Comparison of ENCODE assay signal across 28 mouse cellular contexts in genomic region chr2:130129687-130130086, GRCm38 (mm10). TPM values are rescaled to one million over a fixed set of nuclear protein-coding genes. Genes with fewer than 3 reads are reported as not detected.
DNase-seq lines count a peak whose midpoint lies in the region; ATAC-seq and TF ChIP-seq lines count a peak whose summit lies in the region.
"Had no signal": no experiment of that assay in that cellular context is flagged by ENCODE, and none has a peak within 500 bp of the region (broad histone marks: within the 10 kb centered on the region; RNA-seq: fewer than 3 reads in every experiment).

No protein-coding gene starts in this region.

- DNase-seq in 416B (ENCODE audit: low read depth): peak; percentile 31
- DNase-seq in MEL (ENCODE audit: low read depth, low spot score): peak; percentile 44
- no peak for DNase-seq in urinary bladder, postnatal 25 days (ENCODE audit: low spot score)
- no peak for DNase-seq in hindbrain, postnatal 0 days (ENCODE audit: low spot score)
- DNase-seq: adrenal gland, postnatal 25 days; cerebellum, adult 2 months; cerebellum, postnatal 10 days; embryo, embryonic 11 days; forebrain, postnatal 0 days; gastrocnemius, postnatal 14 days had no signal

- no peak overlapping the region for H3K9ac ChIP-seq in MEL (ENCODE audit: control insufficient read depth, low read depth, low read length, poor library complexity, severe bottlenecking)
- no peak overlapping the region for H3K9ac ChIP-seq in hindbrain, postnatal 0 days (replicated peaks; ENCODE audit: low read length)
- H3K9ac ChIP-seq: embryonic facial prominence, embryonic 12.5 days; forebrain, embryonic 13.5 days; forebrain, postnatal 0 days; heart, embryonic 12.5 days; hindbrain, embryonic 12.5 days had no signal

- WGBS in hindbrain, postnatal 0 days: 87% methylated on average over 1 of the region's 1 CpGs

- no peak for TF ChIP-seq CTCF in MEL (IDR thresholded peaks at IDR 0.05 in 2 of 3, conservative IDR thresholded peaks at IDR 0.05 in 1 of 3; ENCODE audit: control insufficient read depth in 1 of 3, insufficient read depth in 1 of 3, low read depth in 2 of 3, low read length in 3 of 3, poor library complexity in 1 of 3, severe bottlenecking in 1 of 3)
- no peak for TF ChIP-seq CTCF in hindbrain, postnatal 0 days (IDR thresholded peaks at IDR 0.05; ENCODE audit: low read depth)

- peak; percentile 90 for ATAC-seq in granulocyte monocyte progenitor cell, adult 5-6 weeks (replicated peaks; ENCODE audit: poor library complexity, severe bottlenecking)
- ATAC-seq in megakaryocyte progenitor cell, adult 5-6 weeks (replicated peaks; ENCODE audit: poor library complexity): peak; percentile 74
- ATAC-seq in erythroblast, adult 5-6 weeks (replicated peaks; ENCODE audit: low FRiP score, poor library complexity, severe bottlenecking): no peak
- no peak for ATAC-seq in hindbrain, postnatal 0 days
- ATAC-seq: activated CD4-positive, CD25-positive, alpha-beta regulatory T cell, adult 4 months; forebrain, embryonic 13.5 days; forebrain, postnatal 0 days; hindbrain, embryonic 16.5 days; Patski had no signal

- H3K79me2 ChIP-seq in MEL (ENCODE audit: control insufficient read depth, insufficient read depth, low read length, poor library complexity): no peaks in the 10 kb centered on the region

- no peaks in the 10 kb centered on the region for H3K36me3 ChIP-seq in MEL (ENCODE audit: control insufficient read depth in 1 of 2, insufficient read depth in 2 of 2, low read length in 2 of 2)
- H3K36me3 ChIP-seq in hindbrain, postnatal 0 days (ENCODE audit: insufficient read depth, low read length): no peaks in the 10 kb centered on the region
- H3K36me3 ChIP-seq: embryonic facial prominence, embryonic 12.5 days; G1E; heart, embryonic 12.5 days; hindbrain, embryonic 12.5 days had no signal

- no peak for TF ChIP-seq RAD21 in MEL (IDR thresholded peaks at IDR 0.05; ENCODE audit: low read depth, low read length)

- no peak overlapping the region for H3K27ac ChIP-seq in MEL (ENCODE audit: control insufficient read depth, low read depth, low read length)
- no peak overlapping the region for H3K27ac ChIP-seq in hindbrain, postnatal 0 days
- H3K27ac ChIP-seq: embryonic facial prominence, embryonic 12.5 days; forebrain, embryonic 13.5 days; hindbrain, embryonic 12.5 days had no signal

- no peaks in the 10 kb centered on the region for H3K9me3 ChIP-seq in MEL (replicated peaks; ENCODE audit: insufficient read depth, low read length)
- H3K9me3 ChIP-seq in hindbrain, postnatal 0 days (ENCODE audit: low read length): no peaks in the 10 kb centered on the region
- H3K9me3 ChIP-seq: embryonic facial prominence, embryonic 12.5 days; forebrain, embryonic 13.5 days; G1E; hindbrain, embryonic 12.5 days had no signal

- TF ChIP-seq EP300 in MEL (IDR thresholded peaks at IDR 0.05; ENCODE audit: low read depth in 1 of 2, low read length in 2 of 2): no peak

- no peak for TF ChIP-seq POLR2A in MEL (IDR thresholded peaks at IDR 0.05; ENCODE audit: control insufficient read depth in 1 of 2, insufficient read depth in 1 of 2, low read depth in 1 of 2, low read length in 2 of 2, poor library complexity in 1 of 2)

- H3K4me1 ChIP-seq in MEL (ENCODE audit: control insufficient read depth in 1 of 2, insufficient read depth in 2 of 2, low read length in 2 of 2): no peaks in the 10 kb centered on the region
- H3K4me1 ChIP-seq in hindbrain, postnatal 0 days (ENCODE audit: insufficient read depth, low read length): no peaks in the 10 kb centered on the region
- H3K4me1 ChIP-seq: embryonic facial prominence, embryonic 12.5 days; heart, embryonic 12.5 days had no signal

- H3K4me2 ChIP-seq in hindbrain, postnatal 0 days (ENCODE audit: low read depth, low read length): no peak overlapping the region
- H3K4me2 ChIP-seq: embryonic facial prominence, embryonic 12.5 days; forebrain, embryonic 13.5 days; heart, embryonic 12.5 days; hindbrain, embryonic 12.5 days had no signal

- H3K4me3 ChIP-seq in MEL (ENCODE audit: control insufficient read depth in 1 of 2, insufficient read depth in 1 of 2, low read depth in 2 of 2, low read length in 2 of 2): no peak overlapping the region
- H3K4me3 ChIP-seq in hindbrain, postnatal 0 days (ENCODE audit: low read length): no peak overlapping the region
- H3K4me3 ChIP-seq: embryonic facial prominence, embryonic 12.5 days; forebrain, embryonic 13.5 days; heart, embryonic 12.5 days; hindbrain, embryonic 12.5 days had no signal

- H3K27me3 ChIP-seq in MEL (ENCODE audit: control insufficient read depth in 1 of 2, insufficient read depth in 2 of 2, low read length in 2 of 2): peaks cover 6 to 20% of the 10 kb centered on the region in 2 experiments
- no peaks in the 10 kb centered on the region for H3K27me3 ChIP-seq in hindbrain, postnatal 0 days (ENCODE audit: insufficient read depth, low read length)
- H3K27me3 ChIP-seq: embryonic facial prominence, embryonic 12.5 days; forebrain, embryonic 13.5 days; heart, embryonic 12.5 days; hindbrain, embryonic 12.5 days had no signal

TF ChIP-seq in MEL, 35 proteins besides CTCF, POLR2A, EP300 and RAD21:
- TF ChIP-seq UBTF (IDR thresholded peaks at IDR 0.05; ENCODE audit: borderline replicate concordance, insufficient read depth, low read depth, low read length): no peak
- no peak for TF ChIP-seq SIN3A (IDR thresholded peaks at IDR 0.05; ENCODE audit: low read length)
- TF ChIP-seq ZC3H11A (IDR thresholded peaks at IDR 0.05; ENCODE audit: low read depth, low read length): no peak
- no peak for TF ChIP-seq MYC (IDR thresholded peaks at IDR 0.05; ENCODE audit: low read depth, low read length)
- no peak for TF ChIP-seq CHD1 (IDR thresholded peaks at IDR 0.05; ENCODE audit: low read depth, low read length)

RNA-seq across cellular contexts. Expression of gene Tgm6, which starts 17.5 kb away (rescaled TPM):
- total RNA-seq in MEL (2012; rRNA removed): not detected in 2 replicates
- not detected for polyA plus RNA-seq in MEL (2012; ENCODE audit: insufficient read depth in 1 of 2, insufficient read length in 2 of 2, low read depth in 1 of 2, low replicate concordance in 2 of 2, missing spikeins in 1 of 2)
- total RNA-seq in granulocyte monocyte progenitor cell, adult 5-6 weeks (2014; fragmentation: Nextera tagmentation): not detected in 2 replicates
- total RNA-seq in granulocyte monocyte progenitor cell, adult 5-6 weeks (2017): not detected in 2 replicates
- total RNA-seq in megakaryocyte progenitor cell, adult 5-6 weeks (2015): not detected in 2 replicates
- total RNA-seq in megakaryocyte progenitor cell, adult 5-6 weeks (2017): not detected in 2 replicates
- total RNA-seq in erythroblast, adult 5-6 weeks (2015; ENCODE audit: low replicate concordance): not detected in 2 replicates
- total RNA-seq in erythroblast, adult 5-6 weeks (2017; ENCODE audit: low replicate concordance): not detected in 2 replicates
- total RNA-seq in hindbrain, postnatal 0 days (2014; rRNA removed): 0.04 and 0.16 TPM in 2 replicates
- polyA plus RNA-seq in hindbrain, postnatal 0 days (2015; fragmentation: Nextera tagmentation; extraction: Ambion mirVana): 0.14 TPM in 1 of 2 replicates, not detected in the other
- total RNA-seq: adrenal gland, adult 18-20 months; adrenal gland, postnatal 25 days; gastrocnemius, adult 18-20 months; gastrocnemius, postnatal 14 days; heart, adult 8-10 months; heart, postnatal 25 days had no signal
- polyA plus RNA-seq: activated CD4-positive, CD25-positive, alpha-beta regulatory T cell, adult 4 months; embryonic facial prominence, embryonic 12.5 days; G1E; gonadal fat pad, adult 2 months; heart, embryonic 12.5 days; heart, embryonic 16.5 days; hindbrain, embryonic 12.5 days; intestine, embryonic 14.5 days; Patski had no signal

RNA-seq across cellular contexts. Expression of gene Snrpb, which starts 49.5 kb away (rescaled TPM):
- 738 and 810 TPM in 2 replicates for total RNA-seq in MEL (2012; rRNA removed)
- polyA plus RNA-seq in MEL (2012; ENCODE audit: insufficient read depth in 1 of 2, insufficient read length in 2 of 2, low read depth in 1 of 2, low replicate concordance in 2 of 2, missing spikeins in 1 of 2): 1,000 to 10,000 TPM in 1 of 2 experiments, 100 to 1,000 TPM in 1; 590 to 1,572 TPM
- total RNA-seq in granulocyte monocyte progenitor cell, adult 5-6 weeks (2014; fragmentation: Nextera tagmentation): 270 and 359 TPM in 2 replicates
- 191 and 210 TPM in 2 replicates for total RNA-seq in granulocyte monocyte progenitor cell, adult 5-6 weeks (2017)
- total RNA-seq in megakaryocyte progenitor cell, adult 5-6 weeks (2015): 269 and 277 TPM in 2 replicates
- 178 and 224 TPM in 2 replicates for total RNA-seq in megakaryocyte progenitor cell, adult 5-6 weeks (2017)
- total RNA-seq in erythroblast, adult 5-6 weeks (2015; ENCODE audit: low replicate concordance): 52.0 and 67.6 TPM in 2 replicates
- total RNA-seq in erythroblast, adult 5-6 weeks (2017; ENCODE audit: low replicate concordance): 39.7 and 46.3 TPM in 2 replicates
- total RNA-seq in hindbrain, postnatal 0 days (2014; rRNA removed): 306 and 339 TPM in 2 replicates
- 300 and 302 TPM in 2 replicates for polyA plus RNA-seq in hindbrain, postnatal 0 days (2015; fragmentation: Nextera tagmentation; extraction: Ambion mirVana)

Comparison
In these comparisons a context has a peak if more than half of its experiments do, and no peak if none do; other contexts are left out.
1. DNase-seq: peak in 416B (single experiment) and MEL (single experiment); none in urinary bladder, postnatal 25 days (single experiment) and hindbrain, postnatal 0 days (single experiment).
2. ATAC-seq: peak in granulocyte monocyte progenitor cell, adult 5-6 weeks (single experiment) and megakaryocyte progenitor cell, adult 5-6 weeks (single experiment); none in erythroblast, adult 5-6 weeks (single experiment) and hindbrain, postnatal 0 days (single experiment).